Mouse (Mus musculus) MEL (cell line): ENCODE results near the gene Rnaseh1. TPM values are rescaled to one million over a fixed set of nuclear protein-coding genes. Genes with fewer than 3 reads are reported as not detected.

ENCODE experiments used
- DNase-seq: peaks from one replicate; pipeline ENCODE4 v3.0.0; 2011; ENCODE audit warnings: low read depth, low spot score
- H3K27ac ChIP-seq: 2 replicates; pipeline ENCODE4 v1.5.1; 2012; ENCODE audit warnings: low read depth, mild to moderate bottlenecking, control low read depth, low read length, moderate library complexity; ENCODE audit not compliant: control insufficient read depth
- H3K27me3 ChIP-seq, 2 experiments: fragments of 150-350 bp in 1 of 2; sonication (generic) in 1 of 2; 2 replicates each; pipeline ENCODE4 v1.6.1; 2012; ENCODE audit warnings: low read length in 2 of 2, mild to moderate bottlenecking in 2 of 2, improper control_type of control experiment in 1 of 2, moderate library complexity in 1 of 2; ENCODE audit not compliant: insufficient read depth in 2 of 2, control insufficient read depth in 1 of 2
- H3K36me3 ChIP-seq, 2 experiments: 2 replicates each; pipeline ENCODE4 v1.6.1; 2012 to 2014; ENCODE audit warnings: low read length in 2 of 2, improper control_type of control experiment in 1 of 2, inconsistent platforms in 1 of 2, mild to moderate bottlenecking in 1 of 2; ENCODE audit not compliant: insufficient read depth in 2 of 2, control insufficient read depth in 1 of 2
- H3K4me1 ChIP-seq, 2 experiments: fragments of 150-350 bp in 1 of 2; sonication (generic) in 1 of 2; 2 replicates each; pipeline ENCODE4 v1.6.1; 2012; ENCODE audit warnings: low read length in 2 of 2, improper control_type of control experiment in 1 of 2, mild to moderate bottlenecking in 1 of 2; ENCODE audit not compliant: insufficient read depth in 2 of 2, control insufficient read depth in 1 of 2
- H3K4me3 ChIP-seq, 2 experiments: fragments of 150-350 bp in 1 of 2; sonication (generic) in 1 of 2; 2 replicates each; pipeline ENCODE4 v1.5.1; 2012; ENCODE audit warnings: low read depth in 2 of 2, low read length in 2 of 2, mild to moderate bottlenecking in 2 of 2, moderate library complexity in 2 of 2, control low read depth in 1 of 2, improper control_type of control experiment in 1 of 2; ENCODE audit not compliant: control insufficient read depth in 1 of 2, insufficient read depth in 1 of 2
- H3K79me2 ChIP-seq: 2 replicates; pipeline ENCODE4 v1.6.1; 2012; ENCODE audit warnings: mild to moderate bottlenecking, low read length, moderate library complexity; ENCODE audit not compliant: control insufficient read depth, poor library complexity, insufficient read depth
- H3K9ac ChIP-seq: 2 replicates; pipeline ENCODE4 v1.6.1; 2012; ENCODE audit warnings: low read depth, mild to moderate bottlenecking, control low read depth, low read length, moderate library complexity; ENCODE audit not compliant: control insufficient read depth, poor library complexity, severe bottlenecking
- H3K9me3 ChIP-seq: fragments of 150-350 bp; sonication (generic); replicated peaks from 2 replicates; pipeline ENCODE4 v1.6.1; 2012; ENCODE audit warnings: mild to moderate bottlenecking, low read length, improper control_type of control experiment, moderate library complexity; ENCODE audit not compliant: insufficient read depth
- CHD1 ChIP-seq: IDR thresholded peaks from 2 replicates; pipeline ENCODE4 v1.6.1; 2012; ENCODE audit warnings: low read depth, mild to moderate bottlenecking, inconsistent platforms, low read length, improper control_type of control experiment
- CTCF ChIP-seq, 3 experiments: IDR thresholded peaks in 2 of 3; conservative IDR thresholded peaks in 1 of 3; 2 replicates each; pipeline ENCODE4 v1.5.1; 2011 to 2012; ENCODE audit warnings: low read length in 3 of 3, low read depth in 2 of 3, mild to moderate bottlenecking in 2 of 3, improper control_type of control experiment in 1 of 3, inconsistent platforms in 1 of 3, mixed read lengths in 1 of 3, moderate library complexity in 1 of 3; ENCODE audit not compliant: control insufficient read depth in 1 of 3, insufficient read depth in 1 of 3, poor library complexity in 1 of 3, severe bottlenecking in 1 of 3
- HCFC1 ChIP-seq: IDR thresholded peaks from 2 replicates; pipeline ENCODE4 v1.6.1; 2012; ENCODE audit warnings: low read depth, mild to moderate bottlenecking, inconsistent platforms, low read length, improper control_type of control experiment, moderate library complexity
- MAFK ChIP-seq: IDR thresholded peaks from 2 replicates; pipeline ENCODE4 v1.6.1; 2011; ENCODE audit warnings: low read depth, mild to moderate bottlenecking, low read length, improper control_type of control experiment, borderline replicate concordance
- MAX ChIP-seq: IDR thresholded peaks from 2 replicates; pipeline ENCODE4 v1.6.1; 2011; ENCODE audit warnings: low read length, improper control_type of control experiment
- MAZ ChIP-seq: IDR thresholded peaks from 2 replicates; pipeline ENCODE4 v1.6.1; 2012; ENCODE audit warnings: low read depth, mild to moderate bottlenecking, inconsistent platforms, low read length, improper control_type of control experiment
- MXI1 ChIP-seq: IDR thresholded peaks from 2 replicates; pipeline ENCODE4 v1.6.1; 2011; ENCODE audit warnings: mild to moderate bottlenecking, low read depth, low read length, improper control_type of control experiment
- MYC ChIP-seq: IDR thresholded peaks from 2 replicates; pipeline ENCODE4 v1.6.1; 2011; ENCODE audit warnings: low read depth, mild to moderate bottlenecking, low read length, improper control_type of control experiment, moderate library complexity
- NELFE ChIP-seq: IDR thresholded peaks from 2 replicates; pipeline ENCODE4 v1.6.1; 2011; ENCODE audit warnings: low read depth, low read length, improper control_type of control experiment
- NRF1 ChIP-seq: IDR thresholded peaks from 2 replicates; pipeline ENCODE4 v1.6.1; 2014; ENCODE audit warnings: low read depth, mild to moderate bottlenecking, inconsistent platforms, low read length, improper control_type of control experiment, moderate library complexity; ENCODE audit not compliant: poor library complexity, insufficient read depth, severe bottlenecking
- POLR2A ChIP-seq, 2 experiments: IDR thresholded peaks; 2 replicates each; pipeline ENCODE4 v1.6.1; 2011 to 2012; ENCODE audit warnings: low read length in 2 of 2, mild to moderate bottlenecking in 2 of 2, control low read depth in 1 of 2, improper control_type of control experiment in 1 of 2, low read depth in 1 of 2, moderate library complexity in 1 of 2; ENCODE audit not compliant: control insufficient read depth in 1 of 2, insufficient read depth in 1 of 2, poor library complexity in 1 of 2
- RAD21 ChIP-seq: IDR thresholded peaks from 2 replicates; pipeline ENCODE4 v1.6.1; 2011; ENCODE audit warnings: mild to moderate bottlenecking, low read depth, low read length, improper control_type of control experiment
- RCOR1 ChIP-seq: IDR thresholded peaks from 2 replicates; pipeline ENCODE4 v1.6.1; 2012; ENCODE audit warnings: low read depth, mild to moderate bottlenecking, inconsistent platforms, low read length, improper control_type of control experiment
- SIN3A ChIP-seq: IDR thresholded peaks from 2 replicates; pipeline ENCODE4 v1.6.1; 2012; ENCODE audit warnings: low read length, improper control_type of control experiment, inconsistent platforms
- SMC3 ChIP-seq: IDR thresholded peaks from 2 replicates; pipeline ENCODE4 v1.6.1; 2011; ENCODE audit warnings: low read depth, low read length, improper control_type of control experiment
- TAL1 ChIP-seq: IDR thresholded peaks from 2 replicates; pipeline ENCODE4 v1.6.1; 2012; ENCODE audit warnings: mild to moderate bottlenecking, inconsistent platforms, low read length, moderate library complexity, mixed read lengths
- USF1 ChIP-seq: IDR thresholded peaks from 2 replicates; pipeline ENCODE4 v1.6.1; 2014; ENCODE audit warnings: low read depth, mild to moderate bottlenecking, inconsistent platforms, low read length, improper control_type of control experiment, moderate library complexity
- ZKSCAN1 ChIP-seq: IDR thresholded peaks from 2 replicates; pipeline ENCODE4 v1.6.1; 2012; ENCODE audit warnings: low read depth, mild to moderate bottlenecking, inconsistent platforms, low read length, improper control_type of control experiment, moderate library complexity
- ZMIZ1 ChIP-seq: IDR thresholded peaks from 2 replicates; pipeline ENCODE4 v1.6.1; 2012; ENCODE audit warnings: low read depth, mild to moderate bottlenecking, inconsistent platforms, low read length, improper control_type of control experiment, moderate library complexity
- polyA plus RNA-seq, 2 experiments: library from polyadenylated mRNA; stranded (reverse) in 1 of 2; unstranded in 1 of 2; fragments of >175 nt in 1 of 2; fragments of >200 nt in 1 of 2; gene quantifications; 2 replicates each; pipeline versions ENCODE4 v1.2.1 to v1.2.4; 2012; ENCODE audit warnings: low replicate concordance in 2 of 2, low read depth in 1 of 2; ENCODE audit not compliant: insufficient read length in 2 of 2, insufficient read depth in 1 of 2, missing spikeins in 1 of 2
- total RNA-seq: library from RNA; depleted of rRNA; stranded (reverse); fragments of 300-350 nt; gene quantifications from 2 replicates; pipeline ENCODE4 v1.2.3, GENCODE M21; 2012

Gene Rnaseh1
- total and polyA plus RNA-seq, 3 experiments, result 36.5 to 47.9 TPM; not detected in 1

GRCm38 (mm10) chr12:28674038-28674720, 24.8 kb downstream of the Rnaseh1 start:
- no peaks in the 10 kb centered on the region; a peak in 1 of 4 replicates for H3K4me1 ChIP-seq
- peak overlapping the region; percentile 77 for H3K9ac ChIP-seq
- peak overlapping the region; percentile 70 for H3K27ac ChIP-seq
- peaks cover 9% of the 10 kb centered on the region for H3K79me2 ChIP-seq
- DNase-seq, result peak; percentile 71
- H3K36me3 ChIP-seq, result peaks cover 0 to 2% of the 10 kb centered on the region in 2 experiments; a peak in 3 of 4 replicates
- TF ChIP-seq RCOR1 (no peak), RAD21 (peak; percentile 6), NRF1 (no peak), SMC3 (0 out of 2 replicates have a peak, but pooled peaks have one; percentile 3), CTCF (IDR thresholded peaks at IDR 0.05 in 2 of 3, conservative IDR thresholded peaks at IDR 0.05 in 1 of 3; ENCODE audit: control insufficient read depth in 1 of 3, insufficient read depth in 1 of 3, low read depth in 2 of 3, low read length in 3 of 3, poor library complexity in 1 of 3, severe bottlenecking in 1 of 3) (peak in 2 of 3 experiments; percentile 6 to 8; a peak in 1 of 6 replicates), ZKSCAN1 (no peak)
- H3K4me3 ChIP-seq, result peak overlapping the region; percentile 82 to 97
- H3K9me3 ChIP-seq, result no peaks in the 10 kb centered on the region
- H3K27me3 ChIP-seq, result no peaks in the 10 kb centered on the region

DNA sequence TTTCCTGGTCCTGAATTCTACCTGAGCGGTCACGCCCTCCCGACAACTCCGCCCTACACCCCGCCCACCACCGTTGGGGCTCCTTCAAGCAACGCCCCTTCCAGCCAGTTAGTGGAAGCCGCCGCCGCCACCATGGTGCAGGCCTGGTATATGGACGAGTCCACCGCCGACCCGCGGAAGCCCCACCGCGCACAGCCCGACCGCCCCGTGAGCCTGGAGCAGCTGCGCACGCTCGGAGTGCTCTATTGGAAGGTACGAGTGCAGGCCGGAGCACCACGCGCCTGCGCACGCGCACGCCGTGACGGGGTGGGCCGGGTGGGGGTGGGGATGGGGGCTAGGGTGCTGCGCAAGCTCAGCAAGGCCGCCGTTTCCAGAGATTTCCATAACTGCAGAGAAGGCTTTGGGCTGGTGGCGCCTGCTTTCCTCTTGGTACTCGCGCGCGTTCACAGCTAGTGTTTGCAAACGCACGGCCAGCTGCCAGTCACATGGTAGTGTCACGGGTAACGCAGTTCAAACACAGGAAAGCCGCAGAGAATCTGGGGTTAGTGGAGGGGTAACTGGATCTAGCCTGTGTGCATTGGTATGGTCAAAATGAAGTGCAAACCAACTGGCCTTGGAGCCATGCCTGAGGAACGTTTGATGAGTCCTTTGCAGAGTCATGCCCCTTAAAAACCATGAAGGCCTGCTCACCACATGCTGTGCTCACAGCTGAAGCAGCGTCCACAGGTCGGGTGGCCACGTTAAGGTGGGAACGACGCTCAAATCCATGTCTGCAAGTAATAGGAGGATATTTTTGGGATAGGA, 25.9 kb downstream of the Rnaseh1 start, which contains the start of gene Adi1:
Adi1 (plus strand) TSS at position 111 of the 804 bp plus-strand sequence.
- peak; percentile 89 for DNase-seq
- no peaks in the 10 kb centered on the region; a peak in 1 of 4 replicates for H3K4me1 ChIP-seq
- peaks cover 9% of the 10 kb centered on the region for H3K79me2 ChIP-seq
- H3K9ac ChIP-seq, result peak within 1 kb of the TSS; percentile 77
- H3K27me3 ChIP-seq, result no peaks in the 10 kb centered on the region
- H3K36me3 ChIP-seq, result peaks cover 0 to 2% of the 10 kb centered on the region in 2 experiments; a peak in 3 of 4 replicates
- no peaks in the 10 kb centered on the region for H3K9me3 ChIP-seq
- TF ChIP-seq MAFK, result no peak
- TF ChIP-seq TAL1, result no peak
- peak; percentile 81 for TF ChIP-seq NRF1
- peak in 1 of 2 experiments; percentile 62; a peak in 2 of 4 replicates for TF ChIP-seq POLR2A (IDR thresholded peaks at IDR 0.05; ENCODE audit: control insufficient read depth in 1 of 2, insufficient read depth in 1 of 2, low read depth in 1 of 2, low read length in 2 of 2, poor library complexity in 1 of 2)
- no peak for TF ChIP-seq CHD1
- TF ChIP-seq MYC, result peak; percentile 60; the same call in 1 of the 2 replicates
- TF ChIP-seq CTCF (IDR thresholded peaks at IDR 0.05 in 2 of 3, conservative IDR thresholded peaks at IDR 0.05 in 1 of 3; ENCODE audit: control insufficient read depth in 1 of 3, insufficient read depth in 1 of 3, low read depth in 2 of 3, low read length in 3 of 3, poor library complexity in 1 of 3, severe bottlenecking in 1 of 3), result no peak
- peak; percentile 60 for TF ChIP-seq SIN3A
- TF ChIP-seq MAZ, result peak; percentile 54; the same call in 1 of the 2 replicates
- peak; percentile 43; the same call in 1 of the 2 replicates for TF ChIP-seq HCFC1
- TF ChIP-seq USF1, result peak; percentile 73
- TF ChIP-seq NELFE, result peak; percentile 55
- TF ChIP-seq ZMIZ1, result peak; percentile 58; the same call in 1 of the 2 replicates
- no peak for TF ChIP-seq MAX
- peak; percentile 78 for TF ChIP-seq MXI1
- peak within 1 kb of the TSS; percentile 78 for H3K27ac ChIP-seq
- H3K4me3 ChIP-seq, result peak within 1 kb of the TSS; percentile 82 to 97
